Comparison of ENCODE assay signal across 8 mouse cellular contexts in genomic region chr17:63498717-63499635, GRCm38 (mm10). TPM values are rescaled to one million over a fixed set of nuclear protein-coding genes. Genes with fewer than 3 reads are reported as not detected.
DNase-seq lines count a peak whose midpoint lies in the region; ATAC-seq and TF ChIP-seq lines count a peak whose summit lies in the region.

No protein-coding gene starts in this region.

- peak; percentile 76 for ATAC-seq in forebrain, embryonic 11.5 days (replicated peaks; ENCODE audit: low FRiP score)
- no peak for ATAC-seq in activated CD4-positive, CD25-positive, alpha-beta regulatory T cell, adult 4 months

- H3K4me2 ChIP-seq in forebrain, embryonic 11.5 days (ENCODE audit: low read depth, low read length, severe bottlenecking) = peak overlapping the region; percentile 66

- intact Hi-C loops in heart, postnatal 25 days (cut with DNase I) = no loop called here

- H3K9me3 ChIP-seq in ES-Bruce4 (replicated peaks; ENCODE audit: control insufficient read depth, insufficient read depth, low read length, poor library complexity, severe bottlenecking) = no peaks in the 10 kb centered on the region
- H3K9me3 ChIP-seq in forebrain, embryonic 11.5 days (ENCODE audit: control insufficient read depth, low read length) = no peaks in the 10 kb centered on the region
- no peaks in the 10 kb centered on the region for H3K9me3 ChIP-seq in megakaryocyte, embryonic 14.5 days

- TF ChIP-seq CTCF in ES-Bruce4 (IDR thresholded peaks at IDR 0.05; ENCODE audit: low read depth, low read length) = no peak

- H3K4me3 ChIP-seq in ES-Bruce4 (ENCODE audit: low read depth, low read length) = peak overlapping the region; percentile 69
- H3K4me3 ChIP-seq in forebrain, embryonic 11.5 days (ENCODE audit: low read depth, low read length) = peak overlapping the region; percentile 86
- H3K4me3 ChIP-seq in megakaryocyte, embryonic 14.5 days (replicated peaks) = peak overlapping the region; percentile 95

- peak; percentile 32 to 36 for DNase-seq in adrenal gland, postnatal 4 days (ENCODE audit: low spot score in 2 of 2)
- DNase-seq in forebrain, embryonic 11.5 days (ENCODE audit: low spot score) = peak; percentile 84
- peak; percentile 24 for DNase-seq in heart, postnatal 25 days (ENCODE audit: low spot score)
- DNase-seq in layer of hippocampus, postnatal 36 days = peak; percentile 23 to 43
- peak; percentile 52 for DNase-seq in right cerebral cortex, postnatal 4 days

- TF ChIP-seq POLR2A in ES-Bruce4 (IDR thresholded peaks at IDR 0.05; ENCODE audit: insufficient read depth, low read length) = no peak

- WGBS in forebrain, embryonic 11.5 days = under 1% methylated on average over 38 of the region's 90 CpGs

- TF ChIP-seq EP300 in ES-Bruce4 (IDR thresholded peaks at IDR 0.05; ENCODE audit: insufficient read depth, low read depth, low read length) = no peak

- no peaks in the 10 kb centered on the region for H3K4me1 ChIP-seq in ES-Bruce4 (ENCODE audit: control insufficient read depth, insufficient read depth, low read length)
- peaks cover 4% of the 10 kb centered on the region; the same call in 1 of the 2 replicates for H3K4me1 ChIP-seq in forebrain, embryonic 11.5 days (replicated peaks; ENCODE audit: control insufficient read depth, insufficient read depth, low read length)
- peaks cover 55% of the 10 kb centered on the region for H3K4me1 ChIP-seq in megakaryocyte, embryonic 14.5 days

- no peak overlapping the region for H3K27ac ChIP-seq in ES-Bruce4 (ENCODE audit: insufficient read depth, low read length)
- peak overlapping the region; percentile 96 for H3K27ac ChIP-seq in forebrain, embryonic 11.5 days (ENCODE audit: low read depth, low read length)

- peak overlapping the region; percentile 100 for H3K9ac ChIP-seq in ES-Bruce4 (ENCODE audit: low read depth, poor library complexity, severe bottlenecking)
- H3K9ac ChIP-seq in forebrain, embryonic 11.5 days (ENCODE audit: low read length) = peak overlapping the region; percentile 96

- no peaks in the 10 kb centered on the region for H3K27me3 ChIP-seq in ES-Bruce4 (ENCODE audit: control insufficient read depth, insufficient read depth, low read length, poor library complexity, severe bottlenecking)
- H3K27me3 ChIP-seq in forebrain, embryonic 11.5 days (ENCODE audit: control insufficient read depth, insufficient read depth, low read length) = no peaks in the 10 kb centered on the region
- H3K27me3 ChIP-seq in megakaryocyte, embryonic 14.5 days (replicated peaks) = no peaks in the 10 kb centered on the region

- no peaks in the 10 kb centered on the region for H3K36me3 ChIP-seq in ES-Bruce4 (ENCODE audit: control insufficient read depth, insufficient read depth, low read length, poor library complexity, severe bottlenecking)
- H3K36me3 ChIP-seq in forebrain, embryonic 11.5 days (ENCODE audit: control insufficient read depth, insufficient read depth, low read length) = no peaks in the 10 kb centered on the region
- peaks cover 6% of the 10 kb centered on the region for H3K36me3 ChIP-seq in megakaryocyte, embryonic 14.5 days (replicated peaks; ENCODE audit: low read length)

RNA-seq across cellular contexts. Expression of gene Fbxl17, which starts 0.8 kb away (rescaled TPM):
- polyA plus RNA-seq in ES-Bruce4 (2011; ENCODE audit: insufficient read depth, insufficient read length, low read depth, missing spikeins) = 9.3 and 11.7 TPM in 2 replicates
- 10 to 100 TPM; 40.3 to 44.5 TPM for total RNA-seq in adrenal gland, postnatal 4 days (2021)
- 5.8 and 6.9 TPM in 2 replicates for polyA plus RNA-seq in forebrain, embryonic 11.5 days (2014; fragmentation: Nextera tagmentation; extraction: Ambion mirVana)
- 10 to 100 TPM; 23.5 to 25.5 TPM for total RNA-seq in heart, postnatal 25 days (2021)
- 10 to 100 TPM; 53.8 to 55.6 TPM for total RNA-seq in layer of hippocampus, postnatal 36 days (2021)
- polyA plus RNA-seq in megakaryocyte, embryonic 14.5 days (2012; ENCODE audit: insufficient read depth, low replicate concordance) = 9.0 and 12.7 TPM in 2 replicates
- 10 to 100 TPM in 1 of 2 experiments, 1 to 10 TPM in 1; 5.1 to 10.1 TPM for polyA plus RNA-seq in activated CD4-positive, CD25-positive, alpha-beta regulatory T cell, adult 4 months (2017; shearing (Covaris generic))

Comparison
In these comparisons a context has a peak if more than half of its experiments do, and no peak if none do; other contexts are left out.
1. DNase-seq: peak in every context shown above with its lines; median percentile 84 in forebrain, embryonic 11.5 days; 52 in right cerebral cortex, postnatal 4 days; 34 in adrenal gland, postnatal 4 days; 33 in layer of hippocampus, postnatal 36 days; 24 in heart, postnatal 25 days.